Mouse (Mus musculus): ENCODE measurements around the gene Ifit2.
"Not testable (repeated sequence)": the region's sequence is repeated elsewhere in the genome, so short reads cannot be mapped to it uniquely, and the experiment has no call there.

The Ifit2 gene

DNA sequence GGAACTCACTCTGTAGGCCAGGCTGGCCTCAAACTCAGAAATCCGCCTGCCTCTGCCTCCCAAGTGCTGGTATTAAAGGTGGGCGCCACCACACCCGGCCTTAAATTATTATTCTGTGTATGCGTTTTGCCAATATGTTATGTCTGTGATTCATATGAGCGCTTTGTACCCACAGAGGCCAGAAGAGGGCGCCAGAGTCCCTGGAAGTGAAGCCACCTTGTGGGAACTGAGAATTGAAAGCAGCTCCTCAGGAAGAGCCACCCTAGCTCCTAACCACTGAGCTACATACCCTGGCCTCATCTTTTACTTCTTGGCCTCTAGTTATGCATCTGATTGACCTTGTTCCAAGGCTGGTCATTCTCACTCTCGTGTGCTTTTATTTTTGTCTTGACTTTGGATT, 2.5 kb upstream of the Ifit2 start:
- peak; percentile 51; the same call in 1 of the 2 replicates for ATAC-seq (ENCODE audit: low TSS enrichment)

DNA sequence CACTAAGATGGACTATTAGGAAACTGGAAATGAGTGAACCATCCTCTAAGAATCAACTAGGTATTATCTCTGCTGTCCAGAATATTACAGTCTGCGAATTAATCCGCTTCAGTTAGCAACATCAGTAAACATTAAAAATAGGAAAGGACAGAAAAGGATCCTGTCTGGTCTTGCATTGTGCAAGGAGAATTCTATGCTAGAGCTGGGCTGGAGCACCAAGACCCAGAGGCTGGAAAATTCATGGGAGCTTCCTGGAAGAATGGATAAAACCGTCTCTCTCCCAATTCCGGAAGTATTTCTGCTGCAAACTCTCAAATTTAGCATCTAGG, 325 bp upstream of the Ifit2 start:
- ATAC-seq (ENCODE audit: low TSS enrichment) = no peak

GRCm38 (mm10) chr19:34551981-34552380, 1.5 kb downstream of the Ifit2 start:
- ATAC-seq (ENCODE audit: low TSS enrichment) = no peak

GRCm38 (mm10) chr19:34553021-34553420, 2.5 kb downstream of the Ifit2 start:
- no peak for ATAC-seq (ENCODE audit: low TSS enrichment)

- no peak for ATAC-seq (ENCODE audit: low TSS enrichment)
Measured at GRCm38 (mm10) chr19:34553522-34553921, 3.0 kb downstream of the Ifit2 start.

DNA sequence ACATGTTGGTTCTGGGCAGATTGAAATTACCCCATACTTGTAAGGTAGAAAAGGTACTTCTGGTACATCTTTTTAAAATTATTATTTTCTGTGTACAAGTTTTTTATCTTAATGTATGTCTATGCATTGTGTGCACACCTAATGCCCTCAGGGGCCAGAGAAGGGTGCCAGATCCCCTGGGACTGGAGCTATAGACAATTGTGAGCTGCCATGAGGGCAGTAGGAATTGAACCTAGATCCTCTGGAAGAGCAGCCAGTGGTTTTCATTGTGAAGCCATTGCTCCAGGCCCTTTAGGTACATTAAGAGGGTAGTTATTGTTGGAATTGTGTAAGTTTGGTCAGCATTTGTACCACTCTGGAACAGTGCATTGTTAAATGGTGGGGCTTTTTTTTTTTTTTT, 3.6 kb downstream of the Ifit2 start:
- ATAC-seq (ENCODE audit: low TSS enrichment) = no peak

GRCm38 (mm10) chr19:34556621-34557020, 6.1 kb downstream of the Ifit2 start:
- no peak for ATAC-seq (ENCODE audit: low TSS enrichment)

DNA sequence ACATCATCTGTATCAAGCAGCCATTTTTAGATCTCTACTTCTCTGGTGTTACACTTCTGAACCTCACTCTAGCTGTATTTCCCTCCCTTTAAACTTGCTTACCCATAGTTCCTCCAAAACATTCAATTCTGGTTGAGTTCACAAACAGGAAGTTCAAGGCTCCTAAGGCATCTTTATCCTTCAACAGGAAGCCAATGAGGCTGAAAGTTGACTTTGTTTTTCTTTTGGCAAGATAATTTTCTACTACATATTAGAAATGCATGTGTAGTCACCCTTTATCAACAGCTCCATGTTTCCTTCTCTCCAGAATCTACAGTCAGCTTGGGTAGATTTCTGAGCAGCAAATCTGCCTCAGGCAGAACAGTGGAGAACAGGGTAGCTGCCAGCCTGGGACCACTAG, 12.1 kb downstream of the Ifit2 start:
- no peak for ATAC-seq (ENCODE audit: low TSS enrichment)

- ATAC-seq (ENCODE audit: low TSS enrichment) = no peak
Measured at GRCm38 (mm10) chr19:34566178-34566784, 15.8 kb downstream of the Ifit2 start.

GRCm38 (mm10) chr19:34568988-34569895, 18.7 kb downstream of the Ifit2 start:
- ATAC-seq (ENCODE audit: low TSS enrichment) = no peak

DNA sequence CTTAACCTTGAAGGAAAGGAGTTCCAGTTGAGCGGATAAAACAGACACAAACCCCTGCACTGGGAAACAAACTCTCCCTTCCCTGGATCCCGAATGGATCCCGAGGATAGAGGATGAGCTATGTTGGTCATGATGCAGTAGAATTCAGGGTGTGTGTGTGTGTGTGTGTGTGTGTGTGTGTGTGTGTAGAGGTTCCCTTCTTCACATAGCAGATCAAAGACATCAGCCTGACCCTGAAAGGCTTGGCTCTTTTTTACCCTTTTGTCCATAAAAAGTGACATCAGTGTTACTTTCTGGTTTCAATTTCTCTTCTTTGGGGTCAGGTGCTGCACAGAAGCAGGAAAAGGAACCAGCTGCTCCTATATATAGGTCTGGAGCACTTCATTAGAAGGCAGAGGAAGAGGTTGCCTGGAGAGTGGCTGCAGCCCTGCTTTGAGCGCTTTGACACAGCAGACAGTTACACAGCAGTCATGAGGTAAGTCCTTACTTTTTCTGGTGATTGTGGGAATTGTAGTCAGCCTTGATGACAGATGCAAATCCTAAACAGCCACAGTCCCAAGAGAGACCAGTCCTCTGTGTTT, 19.5 kb downstream of the Ifit2 start:
- ATAC-seq (ENCODE audit: low TSS enrichment) = peak; percentile 50

GRCm38 (mm10) chr19:34571080-34571479, 20.6 kb downstream of the Ifit2 start:
- ATAC-seq (ENCODE audit: low TSS enrichment) = no peak

GRCm38 (mm10) chr19:34573650-34574049, 23.2 kb downstream of the Ifit2 start:
- ATAC-seq (ENCODE audit: low TSS enrichment) = no peak

DNA sequence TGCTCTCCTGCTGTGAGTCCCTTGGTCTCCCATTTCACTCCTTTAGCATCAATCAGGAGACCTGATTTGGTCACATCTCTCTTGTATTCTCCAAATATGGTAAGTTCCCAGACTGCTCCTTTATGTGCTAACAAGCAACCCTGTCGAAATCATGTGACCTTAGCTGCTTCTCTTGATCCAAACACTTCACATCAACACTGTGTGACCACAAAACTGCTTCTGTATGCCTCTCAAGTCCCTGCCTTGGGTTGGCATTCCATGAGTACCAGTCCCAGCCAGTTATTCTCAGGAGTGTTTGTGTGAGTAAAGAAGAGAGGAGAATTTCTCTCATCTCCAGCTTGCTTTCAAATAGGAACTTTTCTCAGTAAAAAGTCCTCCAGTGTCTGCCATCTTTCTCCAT, 26.6 kb downstream of the Ifit2 start:
- ATAC-seq (ENCODE audit: low TSS enrichment) = no peak

- ATAC-seq (ENCODE audit: low TSS enrichment) = peak; percentile 35; the same call in 1 of the 2 replicates
Measured at GRCm38 (mm10) chr19:34582696-34583095, 32.2 kb downstream of the Ifit2 start.

DNA sequence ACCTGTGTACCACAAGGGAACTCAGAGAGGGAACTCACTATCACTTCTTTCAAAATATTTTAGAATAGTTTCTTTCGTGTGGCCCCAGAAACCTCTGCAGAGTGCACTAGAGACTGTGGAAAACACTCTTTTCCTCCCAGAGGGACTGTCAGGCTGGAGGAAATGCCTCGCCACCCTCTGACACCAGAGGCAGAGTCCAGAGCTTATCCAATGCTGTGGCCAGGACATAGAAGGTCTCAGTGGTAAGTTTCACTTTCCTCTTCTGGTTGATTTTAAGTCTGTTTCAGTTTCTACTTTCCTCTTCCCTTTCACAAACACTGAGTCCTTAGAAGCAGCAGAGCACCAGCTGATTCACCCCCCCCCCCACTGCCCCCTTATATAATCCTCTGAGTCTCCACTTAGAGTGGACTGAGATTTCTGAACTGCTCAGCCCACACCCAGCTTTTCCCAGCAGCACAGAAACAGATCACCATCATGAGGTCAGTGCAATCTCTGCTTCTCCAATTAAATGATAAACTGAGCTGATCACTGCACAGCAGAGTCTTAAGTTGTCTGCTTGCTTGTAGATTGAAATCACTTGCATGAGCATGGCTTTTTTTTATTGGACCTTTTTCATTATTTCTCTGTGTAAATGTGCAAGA, 32.8 kb downstream of the Ifit2 start, which contains the start of gene Ifit3:
TSS of gene Ifit3 (plus strand) at position 406 of the 641 bp plus-strand sequence.
- ATAC-seq (ENCODE audit: low TSS enrichment) = peak; percentile 77

GRCm38 (mm10) chr19:34585740-34586458, 35.4 kb downstream of the Ifit2 start:
- ATAC-seq (ENCODE audit: low TSS enrichment) = peak; percentile 64

DNA sequence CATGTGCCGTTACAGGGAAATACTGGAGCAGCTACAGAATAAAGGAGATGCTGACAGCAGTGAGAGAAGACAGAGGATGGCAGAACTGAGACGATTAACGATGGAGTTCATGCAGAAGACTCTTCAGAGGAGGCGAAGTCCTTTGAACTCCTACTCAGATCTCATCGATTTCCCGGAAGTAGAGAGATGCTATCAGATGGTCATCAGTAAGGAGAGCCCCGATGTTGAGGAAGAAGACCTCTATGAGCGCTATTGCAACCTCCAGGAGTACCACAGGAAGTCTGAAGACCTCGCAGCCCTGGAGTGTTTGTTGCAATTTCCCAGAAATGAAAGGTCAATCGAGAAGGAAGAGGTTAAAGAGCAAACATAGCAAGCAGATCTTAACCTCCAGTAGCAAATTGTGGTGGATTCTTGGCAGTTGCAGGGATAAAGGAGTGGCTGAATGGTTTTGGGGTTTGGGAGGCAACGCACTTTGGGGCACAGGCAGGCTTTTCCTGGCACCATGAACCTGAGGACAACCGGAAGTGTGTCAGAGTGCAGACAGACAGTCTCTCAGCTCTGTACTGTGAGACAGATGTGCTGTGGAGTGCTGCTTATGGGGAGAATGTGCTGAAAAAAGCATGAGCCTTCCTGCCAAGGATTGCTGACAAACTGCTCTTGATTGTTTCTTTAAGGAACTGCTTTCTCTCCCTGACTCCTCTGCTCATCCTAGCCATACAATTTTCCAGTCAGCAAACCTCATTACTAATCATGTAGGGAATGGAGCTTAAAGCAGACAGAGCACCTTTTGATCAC, 37.6 kb downstream of the Ifit2 start:
- peak; percentile 52 for ATAC-seq (ENCODE audit: low TSS enrichment)

GRCm38 (mm10) chr19:34588959-34589358, 38.5 kb downstream of the Ifit2 start:
- no peak for ATAC-seq (ENCODE audit: low TSS enrichment)

DNA sequence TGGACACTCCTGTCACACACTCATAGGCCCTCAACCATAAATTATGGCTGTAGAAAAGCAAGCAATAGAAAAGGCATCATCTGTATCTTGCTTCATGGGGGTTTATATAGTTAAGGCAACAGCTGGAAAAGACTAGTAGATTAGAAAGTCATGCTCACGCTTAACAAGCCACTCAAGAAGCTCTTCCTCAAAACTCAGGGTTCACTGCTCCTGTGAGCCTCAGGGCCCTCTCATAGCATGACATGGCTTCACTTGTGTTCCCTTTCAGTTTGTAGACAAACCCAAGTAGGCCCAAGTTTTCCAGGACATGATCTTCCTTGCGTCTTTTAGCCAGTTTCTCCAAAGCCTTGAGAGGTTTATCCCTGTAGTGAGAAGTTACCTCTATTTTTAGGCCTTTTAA, 43.0 kb downstream of the Ifit2 start:
- ATAC-seq (ENCODE audit: low TSS enrichment) = no peak

- ATAC-seq (ENCODE audit: low TSS enrichment) = not testable (repeated sequence)
Measured at GRCm38 (mm10) chr19:34594523-34594922, 44.0 kb downstream of the Ifit2 start.
